Mouse (Mus musculus): Measurements from ENCODE around the gene Aox3.
A peak's percentile ranks its signal among the peaks of the same experiment; 100 is the strongest.

The Aox3 gene

GRCm38 (mm10) chr1:58112880-58113279 lies at the start of gene Aox3:
Gene Aox3, plus strand, starts transcription at chr1:58113130.
- DNase-seq (ENCODE audit: low spot score), result peak; percentile 47

GRCm38 (mm10) chr1:58065151-58065550 lies 47.8 kb upstream of the Aox3 start:
- no peak for DNase-seq (ENCODE audit: low spot score)

GRCm38 (mm10) chr1:58065606-58066005 lies 47.3 kb upstream of the Aox3 start:
- no peak for DNase-seq (ENCODE audit: low spot score)

- DNase-seq (ENCODE audit: low spot score), result no peak
Observed at GRCm38 (mm10) chr1:58069181-58069580, 43.7 kb upstream of the Aox3 start.

GRCm38 (mm10) chr1:58070091-58070490 lies 42.8 kb upstream of the Aox3 start:
- no peak for DNase-seq (ENCODE audit: low spot score)

GRCm38 (mm10) chr1:58071006-58071405 lies 41.9 kb upstream of the Aox3 start:
- no peak for DNase-seq (ENCODE audit: low spot score)

- DNase-seq (ENCODE audit: low spot score), result no peak
Observed at GRCm38 (mm10) chr1:58071509-58071908, 41.4 kb upstream of the Aox3 start.

- no peak for DNase-seq (ENCODE audit: low spot score)
Observed at GRCm38 (mm10) chr1:58072416-58072815, 40.5 kb upstream of the Aox3 start.

- no peak for DNase-seq (ENCODE audit: low spot score)
Observed at GRCm38 (mm10) chr1:58072991-58073730, 39.8 kb upstream of the Aox3 start.

GRCm38 (mm10) chr1:58074266-58074665 lies 38.7 kb upstream of the Aox3 start:
- no peak for DNase-seq (ENCODE audit: low spot score)

- DNase-seq (ENCODE audit: low spot score), result no peak
Observed at GRCm38 (mm10) chr1:58077882-58078281, 35.0 kb upstream of the Aox3 start.

GRCm38 (mm10) chr1:58078390-58078789 lies 34.5 kb upstream of the Aox3 start:
- no peak for DNase-seq (ENCODE audit: low spot score)

- no peak for DNase-seq (ENCODE audit: low spot score)
Observed at GRCm38 (mm10) chr1:58079689-58080088, 33.2 kb upstream of the Aox3 start.

GRCm38 (mm10) chr1:58080446-58080845 lies 32.5 kb upstream of the Aox3 start:
- DNase-seq (ENCODE audit: low spot score), result no peak

- DNase-seq (ENCODE audit: low spot score), result no peak
Observed at GRCm38 (mm10) chr1:58081356-58081755, 31.6 kb upstream of the Aox3 start.

GRCm38 (mm10) chr1:58089316-58089715 lies 23.6 kb upstream of the Aox3 start:
- no peak for DNase-seq (ENCODE audit: low spot score)

- no peak for DNase-seq (ENCODE audit: low spot score)
Observed at GRCm38 (mm10) chr1:58090191-58090590, 22.7 kb upstream of the Aox3 start.

- DNase-seq (ENCODE audit: low spot score), result no peak
Observed at GRCm38 (mm10) chr1:58091213-58091612, 21.7 kb upstream of the Aox3 start.

GRCm38 (mm10) chr1:58091992-58092560 lies 20.9 kb upstream of the Aox3 start:
- no peak for DNase-seq (ENCODE audit: low spot score)

GRCm38 (mm10) chr1:58097338-58097737 lies 15.6 kb upstream of the Aox3 start:
- DNase-seq (ENCODE audit: low spot score), result no peak

- no peak for DNase-seq (ENCODE audit: low spot score)
Observed at GRCm38 (mm10) chr1:58099119-58099518, 13.8 kb upstream of the Aox3 start.

GRCm38 (mm10) chr1:58101531-58102146 lies 11.3 kb upstream of the Aox3 start:
- DNase-seq (ENCODE audit: low spot score), result no peak

GRCm38 (mm10) chr1:58102494-58102893 lies 10.4 kb upstream of the Aox3 start:
- no peak for DNase-seq (ENCODE audit: low spot score)
